Mouse (Mus musculus) stomach, postnatal 0 days (tissue): Measurements from ENCODE around the gene Clk4.
A peak's percentile ranks its signal among the peaks of the same experiment; 100 is the strongest.

Experiments
- CTCF ChIP-seq: IDR thresholded peaks from 2 replicates; pipeline ENCODE4 v1.5.1; 2016; ENCODE audit warnings: antibody characterized with exemption, low read depth, mild to moderate bottlenecking, moderate library complexity
- EP300 ChIP-seq: optimal IDR thresholded peaks from 2 replicates; pipeline ENCODE3; 2016; ENCODE audit warnings: antibody characterized with exemption

- TF ChIP-seq CTCF: peak; percentile 19; the same call in 1 of the 2 replicates
- TF ChIP-seq EP300: no peak
These were observed 47.5 kb upstream of the Clk4 start for GRCm38 (mm10) chr11:51214021-51214420.
